Mouse (Mus musculus): ENCODE measurements at regions not wholly inside any gene's neighbourhood (a gene's known extent, or its start where the extent isn't known, plus 50 kb on each side); places are given as distances from the start of the nearest gene placed in this dataset.

GRCm38 (mm10) chr11:64597305-64597704 lies 160.9 kb upstream of the F930015N05Rik start:
- TF ChIP-seq HCFC1 (IDR thresholded peaks at IDR 0.05; ENCODE audit: borderline replicate concordance, insufficient read depth, low read length) = no peak
- TF ChIP-seq ZNF384 (IDR thresholded peaks at IDR 0.05; ENCODE audit: low read depth, low read length) = no peak
- TF ChIP-seq CHD2 (IDR thresholded peaks at IDR 0.05; ENCODE audit: low read depth, low read length) = no peak
